Mouse (Mus musculus): Measurements from ENCODE around the gene Rasgef1c. TPM values are rescaled to one million over a fixed set of nuclear protein-coding genes. Genes with fewer than 3 reads are reported as not detected.

The Rasgef1c gene
- polyA plus RNA-seq, 1 experiment = not detected

DNA sequence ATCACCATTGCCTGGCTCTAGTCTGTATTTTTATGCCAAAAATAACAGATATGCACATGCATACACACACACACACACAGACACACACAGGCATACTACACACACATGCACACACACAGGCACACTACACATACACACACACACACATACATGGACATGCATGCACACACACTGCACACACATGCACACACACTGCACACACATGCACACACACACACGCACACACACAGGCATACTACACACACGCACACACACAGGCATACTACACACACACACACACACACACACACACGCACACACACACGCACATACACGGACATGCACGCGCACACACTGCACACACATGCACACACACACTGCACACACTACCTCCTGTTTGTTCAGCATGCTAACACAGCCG lies 77.3 kb downstream of the Rasgef1c start:
- Histone ChIP-seq H3K27ac (replicated peaks; ENCODE audit: low read depth, low read length) (no peak overlapping the region), H3K4me3 (ENCODE audit: insufficient read depth, low read depth, low read length) (no peak overlapping the region), H3K4me1 (ENCODE audit: control insufficient read depth, insufficient read depth, insufficient read length, low read length) (no peaks in the 10 kb centered on the region)

DNA sequence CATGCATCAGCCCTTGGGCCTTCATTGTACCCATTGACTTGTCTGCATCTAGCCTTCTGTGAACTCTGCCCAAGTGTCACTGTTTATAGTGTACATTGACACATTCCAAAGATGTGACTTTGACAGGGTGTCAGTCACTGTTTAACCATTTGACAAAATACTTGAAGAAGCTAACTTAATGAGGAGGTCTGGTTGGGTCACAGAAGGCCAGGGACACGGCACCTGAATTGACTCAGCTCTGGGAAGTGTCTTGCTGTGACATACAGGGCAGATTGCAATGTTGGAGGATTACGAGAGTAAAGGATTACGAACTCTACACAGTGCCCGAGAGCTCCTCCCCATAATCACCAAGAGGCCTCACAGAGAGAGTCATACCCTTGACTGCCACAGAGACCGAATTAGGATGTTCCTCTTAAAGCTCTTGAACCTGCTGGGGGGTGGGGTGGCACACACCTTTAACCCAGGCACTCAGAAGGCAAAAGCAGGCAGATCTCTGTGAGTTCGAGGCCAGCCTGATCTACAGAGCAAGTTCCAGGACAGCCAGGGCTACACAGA lies 79.1 kb downstream of the Rasgef1c start:
- H3K4me3 ChIP-seq (ENCODE audit: insufficient read depth, low read depth, low read length) = no peak overlapping the region
- H3K4me1 ChIP-seq (ENCODE audit: control insufficient read depth, insufficient read depth, insufficient read length, low read length) = no peaks in the 10 kb centered on the region
- no peak overlapping the region for H3K27ac ChIP-seq (replicated peaks; ENCODE audit: low read depth, low read length)

DNA sequence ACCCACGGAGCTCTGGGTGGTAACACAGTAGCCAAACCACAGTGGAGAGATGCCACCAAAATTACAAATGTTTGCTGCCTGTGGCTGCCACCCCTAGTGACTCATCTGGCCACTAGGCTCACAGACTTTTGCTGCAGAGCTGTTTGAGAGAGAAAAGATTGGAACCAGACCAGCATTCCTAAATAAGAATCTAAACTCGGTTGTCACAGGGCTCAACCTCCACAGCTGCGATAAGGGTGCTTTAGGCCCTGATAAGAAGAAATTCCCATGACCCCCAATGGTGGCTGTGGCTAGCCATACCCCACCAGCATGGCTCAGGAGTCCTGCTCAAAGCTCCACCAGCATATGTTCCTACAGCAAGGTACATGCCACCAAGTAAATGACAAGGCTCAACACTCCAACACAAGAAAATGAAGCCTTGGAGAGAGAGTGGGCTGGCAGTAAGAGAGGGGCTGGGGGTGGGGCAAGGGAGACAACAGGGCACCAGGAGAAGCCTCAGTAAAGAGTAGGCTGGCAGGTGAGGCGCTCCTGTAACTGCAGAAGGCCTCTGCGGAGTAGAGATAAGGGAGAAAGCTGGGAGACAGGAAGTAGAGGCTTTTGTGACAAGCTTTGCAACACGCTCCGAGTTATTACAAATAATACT lies 79.8 kb downstream of the Rasgef1c start:
- no peak overlapping the region for H3K4me3 ChIP-seq (ENCODE audit: insufficient read depth, low read depth, low read length)
- H3K27ac ChIP-seq (replicated peaks; ENCODE audit: low read depth, low read length) = no peak overlapping the region
- H3K4me1 ChIP-seq (ENCODE audit: control insufficient read depth, insufficient read depth, insufficient read length, low read length) = no peaks in the 10 kb centered on the region

DNA sequence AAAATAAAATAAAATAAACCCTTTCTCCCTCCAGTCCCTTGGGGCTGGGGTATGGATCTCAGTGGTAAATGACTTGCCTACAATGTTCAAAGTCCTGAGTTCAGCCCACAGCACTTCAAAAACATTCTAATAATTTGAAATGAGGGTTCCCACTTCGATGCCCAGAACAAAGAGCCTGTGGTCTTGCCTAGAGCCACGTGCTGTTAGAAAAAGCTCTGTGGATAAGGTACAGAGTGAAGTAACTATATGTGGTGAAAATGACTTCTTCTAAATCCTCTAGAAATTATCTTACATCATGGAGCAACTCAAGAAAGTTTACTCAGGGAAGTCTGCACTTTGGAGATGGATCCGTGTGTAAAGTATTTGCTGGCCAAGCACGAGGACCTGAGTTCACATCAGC lies 80.5 kb downstream of the Rasgef1c start:
- H3K27ac ChIP-seq (replicated peaks; ENCODE audit: low read depth, low read length) = no peak overlapping the region
- H3K4me3 ChIP-seq (ENCODE audit: insufficient read depth, low read depth, low read length) = no peak overlapping the region
- no peaks in the 10 kb centered on the region for H3K4me1 ChIP-seq (ENCODE audit: control insufficient read depth, insufficient read depth, insufficient read length, low read length)

DNA sequence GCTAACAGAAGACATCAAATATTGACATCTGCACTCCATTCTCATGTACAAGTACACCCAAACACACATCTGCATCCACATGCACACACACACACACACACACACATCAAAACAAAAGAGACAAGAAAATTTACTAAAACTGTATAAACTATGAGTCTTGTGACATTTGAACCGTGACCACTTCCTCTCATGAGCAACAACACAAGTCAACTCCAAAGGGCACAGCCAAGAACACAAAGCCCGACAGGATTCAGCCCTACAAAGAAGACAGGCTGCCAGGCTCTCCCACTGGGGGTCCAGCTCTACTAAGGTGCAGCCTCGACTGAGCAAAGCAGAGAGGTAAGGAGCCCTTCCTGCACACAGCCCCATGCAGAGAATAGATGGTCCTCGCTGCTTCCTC lies 81.2 kb downstream of the Rasgef1c start:
- Histone ChIP-seq H3K4me1 (ENCODE audit: control insufficient read depth, insufficient read depth, insufficient read length, low read length) (no peaks in the 10 kb centered on the region), H3K27ac (replicated peaks; ENCODE audit: low read depth, low read length) (no peak overlapping the region), H3K4me3 (ENCODE audit: insufficient read depth, low read depth, low read length) (no peak overlapping the region)

DNA sequence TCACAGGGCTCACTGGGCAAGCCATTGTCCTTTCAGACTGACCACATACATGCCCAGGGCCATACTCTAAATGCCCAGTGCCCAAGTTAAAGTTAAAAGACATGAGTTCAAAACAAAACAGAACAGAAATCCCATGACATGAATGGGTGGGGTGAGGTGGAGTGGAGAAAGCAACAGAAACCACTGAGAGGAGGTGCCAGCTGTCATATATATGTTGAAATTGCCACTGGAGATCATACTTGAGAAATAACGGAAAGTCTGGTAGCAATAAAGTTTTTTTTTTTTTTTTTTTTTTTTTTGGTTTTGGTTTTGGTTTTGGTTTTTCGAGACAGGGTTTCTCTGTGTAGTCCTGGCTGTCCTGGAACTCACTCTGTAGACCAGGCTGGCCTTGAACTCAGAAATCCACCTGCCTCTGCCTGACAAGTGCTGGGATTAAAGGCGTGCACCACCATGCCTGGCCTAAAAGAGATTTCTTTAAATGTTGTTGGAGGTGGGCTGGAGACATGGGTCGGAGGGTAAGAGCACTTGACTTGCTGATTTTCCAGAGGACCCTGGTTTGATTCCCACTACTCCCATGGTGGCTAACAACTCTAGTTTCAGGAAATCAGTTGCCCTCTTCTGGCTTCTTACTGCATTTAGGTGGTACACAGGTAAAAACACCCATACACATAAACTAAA lies 82.4 kb downstream of the Rasgef1c start:
- Histone ChIP-seq H3K4me1 (ENCODE audit: control insufficient read depth, insufficient read depth, insufficient read length, low read length) (no peaks in the 10 kb centered on the region), H3K27ac (replicated peaks; ENCODE audit: low read depth, low read length) (no peak overlapping the region), H3K4me3 (ENCODE audit: insufficient read depth, low read depth, low read length) (no peak overlapping the region)

DNA sequence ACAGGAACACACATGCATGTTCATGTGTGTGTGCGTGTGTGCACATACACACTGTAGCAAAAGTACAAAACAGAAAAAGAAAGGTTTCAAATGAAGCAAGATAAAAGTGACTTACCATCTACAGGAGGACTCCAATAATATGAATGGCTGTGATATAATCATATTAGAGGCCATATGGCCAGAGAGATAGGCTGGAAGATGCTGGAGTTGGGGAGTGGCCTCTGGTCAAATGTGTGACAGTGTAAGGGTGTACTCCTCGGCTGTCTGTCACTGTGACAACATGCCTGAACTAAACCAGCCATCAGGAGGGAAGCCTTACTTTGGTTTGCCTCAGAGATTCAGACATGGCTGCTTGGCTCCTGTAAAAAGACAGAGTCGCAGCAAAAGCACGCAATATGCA lies 83.4 kb downstream of the Rasgef1c start:
- H3K27ac ChIP-seq (replicated peaks; ENCODE audit: low read depth, low read length) = no peak overlapping the region
- no peak overlapping the region for H3K4me3 ChIP-seq (ENCODE audit: insufficient read depth, low read depth, low read length)
- no peaks in the 10 kb centered on the region for H3K4me1 ChIP-seq (ENCODE audit: control insufficient read depth, insufficient read depth, insufficient read length, low read length)

DNA sequence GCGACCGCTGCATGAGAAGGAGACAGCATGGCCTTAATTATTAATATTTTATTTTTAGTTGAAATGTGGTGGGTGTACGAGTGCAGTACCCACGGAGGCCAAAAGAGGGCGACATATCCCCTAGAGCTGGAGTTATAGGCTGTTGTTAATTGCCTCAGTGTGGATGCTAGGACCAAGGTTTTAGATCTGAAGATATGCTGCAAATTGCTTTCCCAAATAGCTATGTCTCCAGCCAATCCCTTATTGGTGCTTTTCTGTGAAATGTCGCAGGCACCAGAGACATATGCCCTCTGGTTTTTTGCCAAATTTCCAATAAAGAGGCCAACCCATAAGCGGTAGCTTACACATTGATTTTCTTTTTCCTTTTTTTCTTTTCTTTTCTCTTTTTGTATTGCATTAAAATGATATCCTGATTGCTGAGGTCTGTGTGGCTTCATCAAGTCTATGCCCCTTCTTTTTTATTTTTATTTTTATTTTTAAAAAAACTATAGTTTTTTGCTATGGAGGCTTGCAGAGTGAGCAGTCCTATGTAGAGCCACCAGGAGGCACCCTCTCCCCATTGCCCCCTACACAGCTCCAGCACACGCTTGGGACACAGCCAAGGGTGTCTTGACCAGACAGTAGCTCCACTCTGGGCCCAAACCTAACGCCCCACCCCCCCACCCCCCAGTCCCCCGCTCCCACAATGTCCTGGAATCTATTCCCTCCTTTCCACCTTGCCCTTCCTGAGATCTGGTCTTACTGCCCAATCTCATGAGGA lies 84.8 kb downstream of the Rasgef1c start:
- no peaks in the 10 kb centered on the region for H3K4me1 ChIP-seq (ENCODE audit: control insufficient read depth, insufficient read depth, insufficient read length, low read length)

DNA sequence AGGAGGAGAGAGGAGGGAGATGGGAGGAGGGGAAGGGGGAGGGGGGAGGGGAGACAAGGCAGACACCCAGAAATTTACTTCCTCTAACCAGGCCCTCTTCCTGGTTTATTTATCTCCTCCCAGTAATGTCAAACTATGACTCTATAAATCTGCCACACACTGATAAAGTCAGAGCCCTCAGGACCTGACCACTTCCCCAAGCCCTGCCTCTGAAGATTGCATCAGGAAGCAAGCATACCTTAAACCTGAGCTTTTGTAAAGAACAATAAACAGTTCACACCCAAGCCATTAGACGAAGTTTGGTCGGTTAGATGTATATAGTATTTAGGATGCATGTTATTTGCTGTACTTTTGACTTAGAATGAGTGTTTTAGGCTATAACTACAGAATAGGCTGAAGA lies 92.9 kb downstream of the Rasgef1c start:
- peaks cover 3% of the 10 kb centered on the region; the same call in 1 of the 2 replicates for H3K4me1 ChIP-seq (ENCODE audit: control insufficient read depth, insufficient read depth, insufficient read length, low read length)
- no peak overlapping the region for H3K4me3 ChIP-seq (ENCODE audit: insufficient read depth, low read depth, low read length)
- no peak overlapping the region for H3K27ac ChIP-seq (replicated peaks; ENCODE audit: low read depth, low read length)

More for the DNA sequence above, 84.8 kb downstream of the Rasgef1c start:
- no peak overlapping the region for H3K4me3 ChIP-seq (ENCODE audit: insufficient read depth, low read depth, low read length)
- no peak overlapping the region for H3K27ac ChIP-seq (replicated peaks; ENCODE audit: low read depth, low read length)

DNA sequence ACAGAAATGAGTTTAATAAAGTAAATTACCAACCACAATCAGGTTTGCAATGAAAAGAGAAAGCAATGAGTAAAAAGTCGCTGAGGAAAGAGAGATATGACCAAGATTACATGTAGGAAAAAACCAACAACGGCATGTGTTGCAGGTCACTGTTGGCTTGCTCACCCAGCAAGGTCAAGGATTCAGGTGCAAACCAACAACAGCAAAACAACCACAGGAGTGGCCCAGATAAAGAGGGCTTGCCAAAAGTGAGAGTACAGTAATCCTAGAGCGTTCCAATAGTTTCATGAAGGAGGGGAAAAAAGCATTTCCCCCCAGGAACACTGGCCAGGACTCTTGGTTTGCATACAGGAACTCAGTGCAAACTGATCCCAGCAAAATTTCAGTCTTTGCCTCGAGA lies 94.8 kb downstream of the Rasgef1c start:
- H3K4me1 ChIP-seq (ENCODE audit: control insufficient read depth, insufficient read depth, insufficient read length, low read length) = peaks cover 3% of the 10 kb centered on the region; the same call in 1 of the 2 replicates
- H3K27ac ChIP-seq (replicated peaks; ENCODE audit: low read depth, low read length) = no peak overlapping the region
- no peak overlapping the region for H3K4me3 ChIP-seq (ENCODE audit: insufficient read depth, low read depth, low read length)

DNA sequence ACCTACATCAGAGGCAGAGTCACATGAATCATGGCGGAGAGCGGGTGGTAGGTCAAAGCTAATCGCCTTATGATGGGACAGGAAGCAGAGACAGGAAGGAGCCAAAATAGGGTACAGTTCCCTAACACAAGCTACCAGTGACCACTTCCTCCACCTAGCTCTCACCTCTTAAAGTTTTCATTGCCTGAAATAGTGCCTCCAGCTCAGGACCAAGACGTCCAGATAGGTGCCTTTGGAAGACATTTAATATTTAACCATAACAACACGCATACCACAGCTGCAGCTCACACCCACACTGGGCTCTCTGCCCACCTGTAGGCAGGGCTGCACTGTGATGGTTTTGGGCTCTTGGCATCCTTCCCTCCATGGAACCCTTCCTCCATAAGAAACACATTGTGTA lies 95.7 kb downstream of the Rasgef1c start:
- H3K27ac ChIP-seq (replicated peaks; ENCODE audit: low read depth, low read length) = no peak overlapping the region
- H3K4me1 ChIP-seq (ENCODE audit: control insufficient read depth, insufficient read depth, insufficient read length, low read length) = peaks cover 3% of the 10 kb centered on the region; the same call in 1 of the 2 replicates
- no peak overlapping the region for H3K4me3 ChIP-seq (ENCODE audit: insufficient read depth, low read depth, low read length)

DNA sequence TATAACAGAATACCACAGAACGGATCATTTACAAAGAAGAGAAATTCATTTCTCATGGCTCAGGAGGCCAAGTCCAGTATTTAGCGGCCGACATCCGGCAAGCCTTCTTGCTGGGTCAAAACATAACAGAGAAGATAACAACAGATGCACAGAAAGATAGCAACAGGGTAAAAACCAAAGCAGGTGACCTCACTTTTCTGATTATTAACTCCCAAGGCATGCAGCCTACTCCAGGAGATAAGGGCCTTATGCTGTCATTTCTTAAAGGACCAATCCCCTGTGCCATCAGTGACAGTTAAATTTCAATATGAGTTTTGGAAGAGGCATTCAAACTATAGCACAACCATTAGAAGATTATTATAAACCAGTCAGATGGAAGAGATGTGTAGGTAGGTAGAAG lies 101.2 kb downstream of the Rasgef1c start:
- no peak overlapping the region for H3K27ac ChIP-seq (replicated peaks; ENCODE audit: low read depth, low read length)
- no peak overlapping the region for H3K4me3 ChIP-seq (ENCODE audit: insufficient read depth, low read depth, low read length)
- H3K4me1 ChIP-seq (ENCODE audit: control insufficient read depth, insufficient read depth, insufficient read length, low read length) = no peaks in the 10 kb centered on the region

DNA sequence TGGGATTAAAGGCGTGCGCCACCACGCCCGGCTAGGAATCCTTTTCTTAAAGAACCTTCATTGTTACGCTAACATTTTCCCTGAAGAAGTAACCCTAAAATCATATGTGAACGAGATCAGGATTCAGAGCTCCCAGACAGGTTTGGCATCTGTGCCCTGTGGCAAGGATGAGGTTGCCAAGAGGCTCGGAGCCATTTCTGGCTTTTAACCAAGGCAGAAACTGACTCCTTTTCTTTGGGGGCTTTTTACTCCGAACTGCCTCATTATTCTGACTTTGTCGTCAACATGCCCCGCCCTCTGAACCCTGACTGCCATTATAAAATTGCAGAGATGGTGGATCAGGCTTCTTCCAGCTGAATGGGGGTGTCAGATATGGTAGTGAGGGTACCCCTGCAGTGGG lies 106.1 kb downstream of the Rasgef1c start:
- no peaks in the 10 kb centered on the region for H3K4me1 ChIP-seq (ENCODE audit: control insufficient read depth, insufficient read depth, insufficient read length, low read length)
- H3K27ac ChIP-seq (replicated peaks; ENCODE audit: low read depth, low read length) = no peak overlapping the region
- no peak overlapping the region for H3K4me3 ChIP-seq (ENCODE audit: insufficient read depth, low read depth, low read length)

DNA sequence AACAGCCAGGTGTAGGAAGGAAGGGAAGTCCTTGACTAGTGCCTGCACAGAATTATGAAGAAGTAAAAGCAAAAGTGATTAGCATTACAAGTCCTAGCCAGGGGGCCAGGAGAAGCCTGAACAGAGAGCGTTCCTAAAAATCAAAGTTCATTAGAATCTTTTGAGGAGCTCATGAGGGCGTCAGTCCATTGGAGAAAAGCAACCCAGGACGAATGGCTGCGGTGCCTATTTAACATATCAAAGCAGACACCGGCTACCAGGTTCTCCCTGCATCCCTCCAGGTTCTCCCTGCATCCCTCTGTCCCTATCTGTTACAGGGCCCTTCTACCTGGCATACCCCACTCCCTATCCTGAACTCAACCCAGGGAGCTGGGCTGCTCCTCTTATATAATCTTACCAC lies 106.6 kb downstream of the Rasgef1c start:
- Histone ChIP-seq H3K27ac (replicated peaks; ENCODE audit: low read depth, low read length) (no peak overlapping the region), H3K4me1 (ENCODE audit: control insufficient read depth, insufficient read depth, insufficient read length, low read length) (no peaks in the 10 kb centered on the region)

DNA sequence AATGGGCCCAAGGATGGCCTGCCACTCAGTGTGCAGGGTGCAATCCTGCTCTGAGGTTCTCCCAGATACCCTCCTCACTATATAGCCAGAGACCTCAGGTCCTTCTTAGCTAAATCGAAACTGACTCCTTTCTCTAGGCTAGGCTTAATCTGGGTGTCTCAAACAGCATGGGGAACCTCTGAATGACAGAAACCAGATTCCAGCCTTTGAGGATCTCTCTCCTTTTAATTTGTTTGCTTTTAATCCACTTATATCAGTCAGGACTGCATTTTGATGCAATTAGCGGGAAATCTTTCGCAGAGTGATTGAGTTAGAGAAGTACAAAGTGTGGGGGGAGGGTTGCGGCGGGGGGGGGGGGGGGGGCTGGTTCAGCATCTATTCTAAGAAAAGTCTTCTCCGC lies 111.4 kb downstream of the Rasgef1c start:
- Histone ChIP-seq H3K4me1 (ENCODE audit: control insufficient read depth, insufficient read depth, insufficient read length, low read length) (no peaks in the 10 kb centered on the region), H3K27ac (replicated peaks; ENCODE audit: low read depth, low read length) (no peak overlapping the region), H3K4me3 (ENCODE audit: insufficient read depth, low read depth, low read length) (no peak overlapping the region)

More for the DNA sequence above, 106.6 kb downstream of the Rasgef1c start:
- H3K4me3 ChIP-seq (ENCODE audit: insufficient read depth, low read depth, low read length) = no peak overlapping the region
